Mouse (Mus musculus): ENCODE data around the gene Rxrb.

Gene Rxrb

GRCm38 (mm10) chr17:34025756-34026151, 5.9 kb upstream of the Rxrb start:
- DNase-seq (ENCODE audit: low spot score in 2 of 2): no peak

GRCm38 (mm10) chr17:34026221-34026620, 5.4 kb upstream of the Rxrb start:
- no peak for DNase-seq (ENCODE audit: low spot score in 2 of 2)

- no peak for DNase-seq (ENCODE audit: low spot score in 2 of 2)
Observed at GRCm38 (mm10) chr17:34026917-34027655, 4.5 kb upstream of the Rxrb start.

GRCm38 (mm10) chr17:34027656-34028223, 3.9 kb upstream of the Rxrb start, which contains the start of gene H2-Ke6:
Gene H2-Ke6, minus strand, starts transcription at chr17:34028060.
- peak; percentile 87 to 93 for DNase-seq (ENCODE audit: low spot score in 2 of 2)

GRCm38 (mm10) chr17:34028501-34029149, 3.0 kb upstream of the Rxrb start:
- no peak for DNase-seq (ENCODE audit: low spot score in 2 of 2)

- DNase-seq (ENCODE audit: low spot score in 2 of 2): no peak
Observed at GRCm38 (mm10) chr17:34029150-34029889, 2.3 kb upstream of the Rxrb start.

- DNase-seq (ENCODE audit: low spot score in 2 of 2): no peak
Observed at GRCm38 (mm10) chr17:34029890-34030595, 1.6 kb upstream of the Rxrb start.

GRCm38 (mm10) chr17:34030861-34031326, 718 bp upstream of the Rxrb start:
- DNase-seq (ENCODE audit: low spot score in 2 of 2): no peak

GRCm38 (mm10) chr17:34032174-34032632, 591 bp downstream of the Rxrb start:
- DNase-seq (ENCODE audit: low spot score in 2 of 2): peak; percentile 59 to 62

GRCm38 (mm10) chr17:34032806-34033205, 1.2 kb downstream of the Rxrb start:
- no peak for DNase-seq (ENCODE audit: low spot score in 2 of 2)

GRCm38 (mm10) chr17:34033441-34033840, 1.8 kb downstream of the Rxrb start:
- DNase-seq (ENCODE audit: low spot score in 2 of 2): no peak

- DNase-seq (ENCODE audit: low spot score in 2 of 2): peak; percentile 74 to 76
Observed at GRCm38 (mm10) chr17:34034064-34034463, 2.5 kb downstream of the Rxrb start.

- DNase-seq (ENCODE audit: low spot score in 2 of 2): no peak
Observed at GRCm38 (mm10) chr17:34035517-34035916, 3.9 kb downstream of the Rxrb start.

GRCm38 (mm10) chr17:34036647-34037046, 5.0 kb downstream of the Rxrb start:
- DNase-seq (ENCODE audit: low spot score in 2 of 2): no peak

GRCm38 (mm10) chr17:34037241-34037640, 5.6 kb downstream of the Rxrb start:
- no peak for DNase-seq (ENCODE audit: low spot score in 2 of 2)

GRCm38 (mm10) chr17:34038440-34038839, 6.8 kb downstream of the Rxrb start:
- DNase-seq (ENCODE audit: low spot score in 2 of 2): peak in 1 of 2 experiments; percentile 51

- DNase-seq (ENCODE audit: low spot score in 2 of 2): no peak
Observed at GRCm38 (mm10) chr17:34038878-34039561, 7.4 kb downstream of the Rxrb start, which contains the start of gene Col11a2. Gene Col11a2, plus strand, starts transcription at chr17:34039437.

GRCm38 (mm10) chr17:34039562-34040450, 8.2 kb downstream of the Rxrb start:
- no peak for DNase-seq (ENCODE audit: low spot score in 2 of 2)

- DNase-seq (ENCODE audit: low spot score in 2 of 2): no peak
Observed at GRCm38 (mm10) chr17:34045941-34046340, 14.3 kb downstream of the Rxrb start.

All from frontal cortex, postnatal 36 days (tissue).